Mouse (Mus musculus): Measurements from ENCODE around the gene Dgcr8. TPM values are rescaled to one million over a fixed set of nuclear protein-coding genes. Genes with fewer than 3 reads are reported as not detected.
"Not testable (repeated sequence)": the region's sequence is repeated elsewhere in the genome, so short reads cannot be mapped to it uniquely, and the experiment has no call there.

Dgcr8 gene
- 48.4 and 49.4 TPM in 2 replicates for polyA plus RNA-seq (2012; rRNA removed)

GRCm38 (mm10) chr16:18289067-18289588 lies at the start of gene Dgcr8:
Dgcr8 (minus strand) TSS chr16:18289246.
- peak; percentile 96 to 98 for DNase-seq (ENCODE audit: extremely low spot score in 1 of 2, low spot score in 1 of 2)

- no peak for DNase-seq (ENCODE audit: extremely low spot score in 1 of 2, low spot score in 1 of 2)
Measured at GRCm38 (mm10) chr16:18337261-18337660, 48.2 kb upstream of the Dgcr8 start.

- DNase-seq (ENCODE audit: extremely low spot score in 1 of 2, low spot score in 1 of 2), result no peak
Measured at GRCm38 (mm10) chr16:18335981-18336380, 46.9 kb upstream of the Dgcr8 start.

GRCm38 (mm10) chr16:18333976-18334375 lies 44.9 kb upstream of the Dgcr8 start:
- no peak for DNase-seq (ENCODE audit: extremely low spot score in 1 of 2, low spot score in 1 of 2)

- no peak for DNase-seq (ENCODE audit: extremely low spot score in 1 of 2, low spot score in 1 of 2)
Measured at GRCm38 (mm10) chr16:18328524-18328923, 39.5 kb upstream of the Dgcr8 start.

- DNase-seq (ENCODE audit: extremely low spot score in 1 of 2, low spot score in 1 of 2), result no peak
Measured at GRCm38 (mm10) chr16:18327936-18328335, 38.9 kb upstream of the Dgcr8 start.

- DNase-seq (ENCODE audit: extremely low spot score in 1 of 2, low spot score in 1 of 2), result no peak
Measured at GRCm38 (mm10) chr16:18325741-18326140, 36.7 kb upstream of the Dgcr8 start.

- DNase-seq (ENCODE audit: extremely low spot score in 1 of 2, low spot score in 1 of 2), result no peak
Measured at GRCm38 (mm10) chr16:18324031-18324430, 35.0 kb upstream of the Dgcr8 start.

- DNase-seq (ENCODE audit: extremely low spot score in 1 of 2, low spot score in 1 of 2), result no peak
Measured at GRCm38 (mm10) chr16:18323460-18323859, 34.4 kb upstream of the Dgcr8 start.

- DNase-seq (ENCODE audit: extremely low spot score in 1 of 2, low spot score in 1 of 2), result no peak
Measured at GRCm38 (mm10) chr16:18321443-18321842, 32.4 kb upstream of the Dgcr8 start.

GRCm38 (mm10) chr16:18318992-18319391 lies 29.9 kb upstream of the Dgcr8 start:
- DNase-seq (ENCODE audit: extremely low spot score in 1 of 2, low spot score in 1 of 2), result no peak

GRCm38 (mm10) chr16:18308159-18308558 lies 19.1 kb upstream of the Dgcr8 start:
- no peak for DNase-seq (ENCODE audit: extremely low spot score in 1 of 2, low spot score in 1 of 2)

GRCm38 (mm10) chr16:18289614-18290013 lies 568 bp upstream of the Dgcr8 start:
- DNase-seq (ENCODE audit: extremely low spot score in 1 of 2, low spot score in 1 of 2), result not testable (repeated sequence)

- peak in 1 of 2 experiments; percentile 27 for DNase-seq (ENCODE audit: extremely low spot score in 1 of 2, low spot score in 1 of 2)
Measured at GRCm38 (mm10) chr16:18288581-18289061, 425 bp downstream of the Dgcr8 start.

- DNase-seq (ENCODE audit: extremely low spot score in 1 of 2, low spot score in 1 of 2), result no peak
Measured at GRCm38 (mm10) chr16:18288166-18288565, 880 bp downstream of the Dgcr8 start.

GRCm38 (mm10) chr16:18275166-18275565 lies 13.9 kb downstream of the Dgcr8 start:
- DNase-seq (ENCODE audit: extremely low spot score in 1 of 2, low spot score in 1 of 2), result no peak

- DNase-seq (ENCODE audit: extremely low spot score in 1 of 2, low spot score in 1 of 2), result no peak
Measured at GRCm38 (mm10) chr16:18268182-18268581, 20.9 kb downstream of the Dgcr8 start.

- no peak for DNase-seq (ENCODE audit: extremely low spot score in 1 of 2, low spot score in 1 of 2)
Measured at GRCm38 (mm10) chr16:18265024-18265423, 24.0 kb downstream of the Dgcr8 start.

GRCm38 (mm10) chr16:18258221-18258620 lies 30.8 kb downstream of the Dgcr8 start, which contains the start of gene Gm49776:
Gm49776 (minus strand) TSS chr16:18258321.
- DNase-seq (ENCODE audit: extremely low spot score in 1 of 2, low spot score in 1 of 2), result no peak

GRCm38 (mm10) chr16:18253866-18254265 lies 35.2 kb downstream of the Dgcr8 start:
- no peak for DNase-seq (ENCODE audit: extremely low spot score in 1 of 2, low spot score in 1 of 2)

GRCm38 (mm10) chr16:18252736-18253135 lies 36.3 kb downstream of the Dgcr8 start:
- no peak for DNase-seq (ENCODE audit: extremely low spot score in 1 of 2, low spot score in 1 of 2)
